ENCODE assay signal across 8 mouse cellular contexts in genomic region chr11:70014880-70015558, GRCm38 (mm10). TPM values are rescaled to one million over a fixed set of nuclear protein-coding genes. Genes with fewer than 3 reads are reported as not detected.
DNase-seq lines count a peak whose midpoint lies in the region; ATAC-seq lines count a peak whose summit lies in the region.

Acadvl (minus strand) TSS chr11:70015411.

- peak within 1 kb of the TSS; percentile 55 for H3K9ac ChIP-seq in intestine, embryonic 14.5 days (ENCODE audit: low read length)

- intact Hi-C loops in left cerebral cortex, postnatal 36 days (cut with DNase I), result loop anchor here (2.0 kb wide), 1 partner anchor 14 kb away; the partner anchor contains the start of gene Dvl2

- under 1% methylated on average over 35 of the region's 35 CpGs for WGBS in intestine, embryonic 14.5 days
- whole genome bisulfite sequencing in midbrain, embryonic 10.5 days, result under 1% methylated on average over 35 of the region's 35 CpGs

- peaks cover 29% of the 10 kb centered on the region for H3K4me1 ChIP-seq in intestine, embryonic 14.5 days (replicated peaks; ENCODE audit: control insufficient read depth, insufficient read depth, low read length)
- H3K4me1 ChIP-seq in midbrain, embryonic 10.5 days, result peaks cover 65% of the 10 kb centered on the region

- H3K4me3 ChIP-seq in intestine, embryonic 14.5 days (ENCODE audit: low read depth, low read length), result peak within 1 kb of the TSS; percentile 52
- H3K4me3 ChIP-seq in midbrain, embryonic 10.5 days, result peak within 1 kb of the TSS; percentile 60

- no peaks in the 10 kb centered on the region for H3K27me3 ChIP-seq in intestine, embryonic 14.5 days (replicated peaks; ENCODE audit: control insufficient read depth, insufficient read depth, low read length)
- no peaks in the 10 kb centered on the region for H3K27me3 ChIP-seq in midbrain, embryonic 10.5 days (ENCODE audit: low read depth, poor library complexity, severe bottlenecking)

- DNase-seq in adrenal gland, adult 18-20 months (ENCODE audit: low spot score in 2 of 2), result peak; percentile 86 to 88
- peak; percentile 96 for DNase-seq in embryo, embryonic 10.5 days (ENCODE audit: low spot score)
- DNase-seq in gastrocnemius, postnatal 25 days, result peak; percentile 86
- peak; percentile 87 for DNase-seq in intestine, embryonic 14.5 days (ENCODE audit: low spot score)
- DNase-seq in left cerebral cortex, postnatal 36 days (ENCODE audit: low spot score in 2 of 2), result peak; percentile 83 to 85
- peak; percentile 86 for DNase-seq in midbrain, embryonic 10.5 days (ENCODE audit: low spot score)
- DNase-seq in right cerebral cortex, postnatal 36 days (ENCODE audit: low spot score in 2 of 2), result peak; percentile 84 to 85
- peak; percentile 79 to 86 for DNase-seq in urinary bladder, postnatal 4 days (ENCODE audit: low spot score in 2 of 2)

- peak; percentile 84 for ATAC-seq in intestine, embryonic 14.5 days (replicated peaks; ENCODE audit: low FRiP score, low TSS enrichment, low read depth)

- H3K4me2 ChIP-seq in intestine, embryonic 14.5 days (ENCODE audit: low read length), result peak within 1 kb of the TSS; percentile 68

- peaks cover 39% of the 10 kb centered on the region for H3K36me3 ChIP-seq in intestine, embryonic 14.5 days (ENCODE audit: control insufficient read depth, insufficient read depth, low read length)
- H3K36me3 ChIP-seq in midbrain, embryonic 10.5 days, result peaks cover 42% of the 10 kb centered on the region

- H3K27ac ChIP-seq in intestine, embryonic 14.5 days (ENCODE audit: low read depth), result peak within 1 kb of the TSS; percentile 17; the same call in 1 of the 2 replicates
- H3K27ac ChIP-seq in midbrain, embryonic 10.5 days (replicated peaks), result peak within 1 kb of the TSS; percentile 83

- no peaks in the 10 kb centered on the region for H3K9me3 ChIP-seq in intestine, embryonic 14.5 days (ENCODE audit: control insufficient read depth, low read length)
- no peaks in the 10 kb centered on the region for H3K9me3 ChIP-seq in midbrain, embryonic 10.5 days (replicated peaks)

RNA-seq across cellular contexts. Expression of gene Acadvl, which starts in this region (rescaled TPM):
- 1,000 to 10,000 TPM in 1 of 2 experiments, 100 to 1,000 TPM in 1; 522 to 1,041 TPM for total RNA-seq in adrenal gland, adult 18-20 months (2021)
- total RNA-seq in gastrocnemius, postnatal 25 days (2021), result 100 to 1,000 TPM; 342 to 380 TPM
- polyA plus RNA-seq in intestine, embryonic 14.5 days (2014; fragmentation: Nextera tagmentation; extraction: Ambion mirVana), result 72.8 and 73.8 TPM in 2 replicates
- 10 to 100 TPM; 54.3 to 58.5 TPM for total RNA-seq in left cerebral cortex, postnatal 36 days (2021)
- 42.2 and 48.6 TPM in 2 replicates for polyA plus RNA-seq in midbrain, embryonic 10.5 days (2016; fragmentation: Nextera tagmentation; extraction: Ambion mirVana)

Comparison
In these comparisons a context has a peak if more than half of its experiments do, and no peak if none do; other contexts are left out.
1. Peak in every context shown above with its lines: DNase-seq, ATAC-seq, H3K4me3 ChIP-seq and H3K27ac ChIP-seq.
2. RNA of gene Acadvl (total RNA-seq): 522 to 1,041 TPM in adrenal gland, adult 18-20 months and 342 to 380 TPM in gastrocnemius, postnatal 25 days; 54.3 to 58.5 TPM in left cerebral cortex, postnatal 36 days; every median in the first group is over 4 times any median in the second.